Mouse (Mus musculus): ENCODE measurements around the gene Tnpo1.

GRCm38 (mm10) chr13:98921276-98921675, 4.9 kb downstream of the Tnpo1 start:
- TF ChIP-seq CTCF (IDR thresholded peaks at IDR 0.05; ENCODE audit: control insufficient read depth, insufficient read depth, insufficient read length) (no peak), MYOG (IDR thresholded peaks at IDR 0.05; ENCODE audit: control insufficient read depth, extremely low read depth, insufficient read length) (no peak), MAX (IDR thresholded peaks at IDR 0.05) (no peak), USF1 (IDR thresholded peaks at IDR 0.05; ENCODE audit: low read depth) (no peak), CEBPB (IDR thresholded peaks at IDR 0.05; ENCODE audit: low read depth) (no peak)
